Comparison of ENCODE assay signal across 21 mouse cellular contexts in the genomic region with DNA sequence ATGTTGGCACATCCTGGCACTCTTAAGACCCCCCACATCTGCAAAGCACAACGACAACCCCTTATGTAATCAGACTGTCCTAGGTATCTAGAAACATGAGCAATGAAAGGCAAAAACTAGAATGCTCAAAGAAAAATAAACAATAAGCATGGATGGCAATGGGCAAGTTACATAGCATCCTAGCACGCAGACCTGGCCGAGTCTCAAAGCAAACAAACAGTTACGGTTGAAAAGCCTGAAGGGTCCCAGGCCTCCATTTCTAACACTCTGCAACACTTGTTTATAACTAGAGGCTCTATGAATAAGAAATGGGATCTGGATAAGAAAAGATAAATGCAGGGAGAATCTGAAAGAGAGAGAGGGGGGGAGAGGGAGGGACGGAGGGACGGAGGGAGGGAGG. TPM values are rescaled to one million over a fixed set of nuclear protein-coding genes. Genes with fewer than 3 reads are reported as not detected.
DNase-seq lines count a peak whose midpoint lies in the region; ATAC-seq and TF ChIP-seq lines count a peak whose summit lies in the region.
"Had no signal": no experiment of that assay in that cellular context is flagged by ENCODE, and none has a peak within 500 bp of the region (broad histone marks: within the 10 kb centered on the region; RNA-seq: fewer than 3 reads in every experiment).

No protein-coding gene starts in this region.

- TF ChIP-seq POLR2A in cortical plate, adult 2 months (IDR thresholded peaks at IDR 0.05; ENCODE audit: extremely low read depth, insufficient read depth, low read length), result no peak

- no peak for ATAC-seq in hindbrain, embryonic 15.5 days (ENCODE audit: low FRiP score, low read depth)
- ATAC-seq in hindbrain, embryonic 12.5 days (ENCODE audit: low FRiP score), result no peak
- ATAC-seq in forebrain, postnatal 0 days, result no peak
- ATAC-seq in midbrain, postnatal 0 days (ENCODE audit: low FRiP score), result no peak
- no peak for ATAC-seq in monocyte, adult 5-6 weeks (replicated peaks; ENCODE audit: insufficient number of reproducible peaks, low FRiP score, low TSS enrichment, poor library complexity, severe bottlenecking)
- ATAC-seq: intestine, postnatal 0 days had no signal

- H3K9ac ChIP-seq in hindbrain, embryonic 15.5 days, result no peak overlapping the region
- no peak overlapping the region for H3K9ac ChIP-seq in hindbrain, embryonic 12.5 days
- H3K9ac ChIP-seq in forebrain, postnatal 0 days, result peak overlapping the region; percentile 72
- no peak overlapping the region for H3K9ac ChIP-seq in midbrain, postnatal 0 days (replicated peaks; ENCODE audit: low read length, poor library complexity, severe bottlenecking)
- H3K9ac ChIP-seq: embryonic facial prominence, embryonic 13.5 days; heart, embryonic 15.5 days had no signal

- peaks cover 4% of the 10 kb centered on the region; the same call in 1 of the 2 replicates for H3K27me3 ChIP-seq in hindbrain, embryonic 15.5 days
- H3K27me3 ChIP-seq in hindbrain, embryonic 12.5 days, result peaks cover 11% of the 10 kb centered on the region; the same call in 1 of the 2 replicates
- no peaks in the 10 kb centered on the region for H3K27me3 ChIP-seq in forebrain, postnatal 0 days (ENCODE audit: insufficient read depth, low read length)
- H3K27me3 ChIP-seq in midbrain, postnatal 0 days (ENCODE audit: insufficient read depth, low read length), result no peaks in the 10 kb centered on the region

- H3K9me3 ChIP-seq in hindbrain, embryonic 15.5 days, result no peaks in the 10 kb centered on the region
- no peaks in the 10 kb centered on the region for H3K9me3 ChIP-seq in hindbrain, embryonic 12.5 days (replicated peaks)
- no peaks in the 10 kb centered on the region for H3K9me3 ChIP-seq in forebrain, postnatal 0 days (ENCODE audit: low read length)
- H3K9me3 ChIP-seq in midbrain, postnatal 0 days (ENCODE audit: low read length), result no peaks in the 10 kb centered on the region
- H3K9me3 ChIP-seq: embryonic facial prominence, embryonic 13.5 days; heart, embryonic 15.5 days; limb, embryonic 10.5 days had no signal

- no peak for DNase-seq in forebrain, postnatal 0 days
- DNase-seq in midbrain, postnatal 0 days (ENCODE audit: low spot score), result no peak
- no peak for DNase-seq in ovary, postnatal 14 days (ENCODE audit: low spot score)
- DNase-seq: adrenal gland, postnatal 14 days; cerebellum, adult 9-11 months; gastrocnemius, postnatal 25 days; heart, adult 2 months; lung, adult 18-20 months; thymus, postnatal 36 days had no signal

- TF ChIP-seq CTCF in cortical plate, adult 2 months (IDR thresholded peaks at IDR 0.05; ENCODE audit: extremely low read depth, insufficient read depth, low read length), result no peak
- no peak for TF ChIP-seq CTCF in forebrain, postnatal 0 days (IDR thresholded peaks at IDR 0.05; ENCODE audit: low read depth)
- TF ChIP-seq CTCF in midbrain, postnatal 0 days (IDR thresholded peaks at IDR 0.05), result no peak

- H3K27ac ChIP-seq in hindbrain, embryonic 15.5 days (replicated peaks), result no peak overlapping the region
- H3K27ac ChIP-seq in hindbrain, embryonic 12.5 days, result no peak overlapping the region
- no peak overlapping the region for H3K27ac ChIP-seq in cortical plate, adult 2 months (ENCODE audit: insufficient read depth, low read length)
- no peak overlapping the region for H3K27ac ChIP-seq in forebrain, postnatal 0 days (ENCODE audit: low read depth, low read length)
- H3K27ac ChIP-seq in midbrain, postnatal 0 days (ENCODE audit: low read depth, low read length), result no peak overlapping the region
- H3K27ac ChIP-seq: embryonic facial prominence, embryonic 13.5 days; heart, adult 2 months; heart, embryonic 15.5 days; limb, embryonic 10.5 days had no signal

- peak overlapping the region; percentile 62 for H3K4me2 ChIP-seq in hindbrain, embryonic 15.5 days
- no peak overlapping the region for H3K4me2 ChIP-seq in hindbrain, embryonic 12.5 days (replicated peaks)
- H3K4me2 ChIP-seq in forebrain, postnatal 0 days (ENCODE audit: low read depth), result peak overlapping the region; percentile 52
- H3K4me2 ChIP-seq in midbrain, postnatal 0 days (ENCODE audit: low read depth, low read length, poor library complexity, severe bottlenecking), result peak overlapping the region; percentile 70
- H3K4me2 ChIP-seq: embryonic facial prominence, embryonic 13.5 days had no signal

- H3K36me3 ChIP-seq in hindbrain, embryonic 15.5 days, result no peaks in the 10 kb centered on the region
- H3K36me3 ChIP-seq in hindbrain, embryonic 12.5 days, result no peaks in the 10 kb centered on the region
- no peaks in the 10 kb centered on the region for H3K36me3 ChIP-seq in forebrain, postnatal 0 days (ENCODE audit: insufficient read depth)
- no peaks in the 10 kb centered on the region for H3K36me3 ChIP-seq in midbrain, postnatal 0 days (ENCODE audit: insufficient read depth, low read length)
- H3K36me3 ChIP-seq: embryonic facial prominence, embryonic 13.5 days; heart, embryonic 15.5 days; limb, embryonic 10.5 days had no signal

- 61% methylated on average over 6 of the region's 6 CpGs for WGBS in hindbrain, embryonic 15.5 days
- 80% methylated on average over 6 of the region's 6 CpGs for WGBS in hindbrain, embryonic 12.5 days
- 70% methylated on average over 6 of the region's 6 CpGs for WGBS in forebrain, postnatal 0 days
- 49% methylated on average over 5 of the region's 6 CpGs for WGBS in midbrain, postnatal 0 days

- H3K4me3 ChIP-seq in hindbrain, embryonic 15.5 days, result peak overlapping the region; percentile 50
- no peak overlapping the region for H3K4me3 ChIP-seq in hindbrain, embryonic 12.5 days
- peak overlapping the region; percentile 97 for H3K4me3 ChIP-seq in cortical plate, adult 2 months (ENCODE audit: insufficient read depth, low read length)
- H3K4me3 ChIP-seq in forebrain, postnatal 0 days (ENCODE audit: low read depth, low read length), result peak overlapping the region; percentile 58
- peak overlapping the region; percentile 55 for H3K4me3 ChIP-seq in midbrain, postnatal 0 days (ENCODE audit: low read depth, low read length)
- H3K4me3 ChIP-seq: embryonic facial prominence, embryonic 13.5 days; heart, adult 2 months; heart, embryonic 15.5 days; limb, embryonic 10.5 days; megakaryocyte, embryonic 14.5 days; myocyte had no signal

- H3K4me1 ChIP-seq in hindbrain, embryonic 15.5 days (replicated peaks), result peaks cover 28% of the 10 kb centered on the region
- H3K4me1 ChIP-seq in hindbrain, embryonic 12.5 days, result peaks cover 28% of the 10 kb centered on the region
- H3K4me1 ChIP-seq in cortical plate, adult 2 months (ENCODE audit: control insufficient read depth, insufficient read depth, low read length), result peaks cover 8% of the 10 kb centered on the region
- peaks cover 4% of the 10 kb centered on the region; the same call in 1 of the 2 replicates for H3K4me1 ChIP-seq in forebrain, postnatal 0 days (ENCODE audit: insufficient read depth)
- 0 out of 2 replicates have a peak, but pooled peaks cover 6% of the 10 kb centered on the region for H3K4me1 ChIP-seq in midbrain, postnatal 0 days (ENCODE audit: insufficient read depth, low read length)
- H3K4me1 ChIP-seq: megakaryocyte, embryonic 14.5 days had no signal

RNA-seq across cellular contexts. Expression of gene Gria1, which starts 3.2 kb away (rescaled TPM):
- polyA plus RNA-seq in hindbrain, embryonic 15.5 days (2015; fragmentation: Nextera tagmentation; extraction: Ambion mirVana), result 39.1 and 48.1 TPM in 2 replicates
- polyA plus RNA-seq in hindbrain, embryonic 12.5 days (2016; fragmentation: Nextera tagmentation; extraction: Ambion mirVana), result 7.1 and 13.9 TPM in 2 replicates
- 100.0 and 129 TPM in 2 replicates for polyA plus RNA-seq in cortical plate, adult 2 months (2012; rRNA removed)
- 103 and 121 TPM in 2 replicates for total RNA-seq in forebrain, postnatal 0 days (2014; rRNA removed)
- polyA plus RNA-seq in forebrain, postnatal 0 days (2015; fragmentation: Nextera tagmentation; extraction: Ambion mirVana), result 48.9 and 92.7 TPM in 2 replicates
- 73.4 and 76.1 TPM in 2 replicates for total RNA-seq in midbrain, postnatal 0 days (2014; rRNA removed)
- polyA plus RNA-seq in midbrain, postnatal 0 days (2015; fragmentation: Nextera tagmentation; extraction: Ambion mirVana), result 51.9 and 61.8 TPM in 2 replicates
- not detected in 3 replicates for total RNA-seq in monocyte, adult 5-6 weeks (2017)
- total RNA-seq: hematopoietic stem cell, adult 5-6 weeks had no signal
- polyA plus RNA-seq: liver, adult 2 months had no signal
